Mouse (Mus musculus) lung, postnatal 36 days (tissue): Measurements from ENCODE around the gene Mcmbp.
"Not testable (repeated sequence)": the region's sequence is repeated elsewhere in the genome, so short reads cannot be mapped to it uniquely, and the experiment has no call there.

Experiments
- DNase-seq: peaks from one replicate; pipeline ENCODE4 v3.0.0; 2022; ENCODE audit warnings: mixed read lengths

Mcmbp gene

GRCm38 (mm10) chr7:128705735-128706134 is 34.6 kb downstream of the Mcmbp start:
- peak; percentile 67 for DNase-seq

GRCm38 (mm10) chr7:128699959-128700358 is 40.3 kb downstream of the Mcmbp start:
- DNase-seq = not testable (repeated sequence)

GRCm38 (mm10) chr7:128694848-128695247 is 45.4 kb downstream of the Mcmbp start:
- no peak for DNase-seq

GRCm38 (mm10) chr7:128692163-128692562 is 48.1 kb downstream of the Mcmbp start:
- DNase-seq = no peak

- no peak for DNase-seq
Measured at GRCm38 (mm10) chr7:128690796-128691195, 49.5 kb downstream of the Mcmbp start.

- peak; percentile 87 for DNase-seq
Measured at GRCm38 (mm10) chr7:128690070-128690469, 50.2 kb downstream of the Mcmbp start.

- DNase-seq = no peak
Measured at GRCm38 (mm10) chr7:128689347-128689746, 50.9 kb downstream of the Mcmbp start.

- DNase-seq = peak; percentile 74
Measured at GRCm38 (mm10) chr7:128687821-128688564, 52.3 kb downstream of the Mcmbp start.

GRCm38 (mm10) chr7:128678546-128678945 is 61.7 kb downstream of the Mcmbp start:
- no peak for DNase-seq

- no peak for DNase-seq
Measured at GRCm38 (mm10) chr7:128672408-128673010, 67.8 kb downstream of the Mcmbp start.

GRCm38 (mm10) chr7:128671952-128672351 is 68.3 kb downstream of the Mcmbp start:
- DNase-seq = no peak

- DNase-seq = no peak
Measured at GRCm38 (mm10) chr7:128668831-128669230, 71.5 kb downstream of the Mcmbp start.

GRCm38 (mm10) chr7:128667788-128668187 is 72.5 kb downstream of the Mcmbp start:
- DNase-seq = no peak

GRCm38 (mm10) chr7:128664861-128665377 is 75.4 kb downstream of the Mcmbp start:
- no peak for DNase-seq

GRCm38 (mm10) chr7:128663906-128664305 is 76.4 kb downstream of the Mcmbp start:
- no peak for DNase-seq

GRCm38 (mm10) chr7:128656970-128657369 is 83.3 kb downstream of the Mcmbp start:
- no peak for DNase-seq
